Mouse (Mus musculus): ENCODE measurements around the gene Insig1. TPM values are rescaled to one million over a fixed set of nuclear protein-coding genes. Genes with fewer than 3 reads are reported as not detected.

Gene Insig1
- 100 to 1,000 TPM in 3 of 4 experiments, 10 to 100 TPM in 1; 93.1 to 116 (median 115) TPM for total RNA-seq (2022)

DNA sequence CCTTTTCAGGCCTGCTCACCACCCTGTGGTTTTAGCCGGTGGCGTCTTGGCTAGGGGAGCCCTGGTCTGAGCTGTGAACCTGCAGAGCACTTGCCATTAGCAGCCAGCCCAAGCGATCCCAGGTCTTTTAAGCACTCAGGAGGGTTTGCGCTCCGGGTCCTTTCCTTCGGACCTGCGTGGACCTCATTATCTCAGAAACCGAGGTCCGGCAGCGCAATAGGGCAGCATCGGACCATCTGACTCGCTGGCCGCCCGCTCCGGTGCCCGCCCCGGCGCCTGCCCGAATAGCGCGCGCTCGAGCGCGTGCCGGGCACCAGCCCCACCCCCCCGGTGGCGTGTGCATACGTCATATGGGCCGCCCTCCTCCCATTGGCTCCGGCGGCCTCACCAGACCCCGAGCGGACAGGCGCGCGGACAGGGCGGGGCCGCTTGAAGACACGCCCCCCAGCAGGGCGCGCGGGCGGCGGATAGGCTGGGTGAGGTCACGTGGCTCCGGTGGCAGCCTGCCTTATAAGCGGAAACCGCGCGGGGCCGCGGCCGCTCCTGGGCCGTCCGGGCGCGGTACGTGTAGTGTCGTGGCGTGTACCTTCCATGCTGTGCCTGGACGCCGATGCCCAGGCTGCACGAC is at the start of gene Insig1:
Gene Insig1, plus strand, starts transcription at position 536 of the 628 bp plus-strand sequence.
- peak; percentile 96 to 99 for DNase-seq (ENCODE audit: low spot score in 2 of 2)

DNA sequence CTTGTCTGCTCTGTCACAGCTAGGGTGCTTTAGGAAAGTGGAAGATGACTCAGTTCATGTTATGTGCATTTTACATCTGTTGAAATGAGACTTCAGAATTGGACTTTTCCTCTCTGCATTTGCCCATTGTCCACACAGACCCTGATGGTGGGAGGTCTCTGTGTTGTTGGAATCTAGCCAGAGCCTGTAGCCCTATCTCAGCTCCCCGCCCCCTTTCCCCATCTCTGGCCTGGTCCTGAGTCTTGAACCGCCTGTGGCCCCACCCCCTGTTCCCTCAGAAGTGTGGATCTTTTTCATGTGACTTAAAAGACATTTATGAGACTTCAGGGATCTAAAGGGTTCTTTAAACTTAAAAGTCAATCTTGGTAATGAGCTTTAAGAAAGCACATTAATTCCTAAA is 47.7 kb upstream of the Insig1 start:
- DNase-seq (ENCODE audit: low spot score in 2 of 2), result no peak

GRCm38 (mm10) chr5:28031577-28032236 is 39.5 kb upstream of the Insig1 start:
- DNase-seq (ENCODE audit: low spot score in 2 of 2), result no peak

DNA sequence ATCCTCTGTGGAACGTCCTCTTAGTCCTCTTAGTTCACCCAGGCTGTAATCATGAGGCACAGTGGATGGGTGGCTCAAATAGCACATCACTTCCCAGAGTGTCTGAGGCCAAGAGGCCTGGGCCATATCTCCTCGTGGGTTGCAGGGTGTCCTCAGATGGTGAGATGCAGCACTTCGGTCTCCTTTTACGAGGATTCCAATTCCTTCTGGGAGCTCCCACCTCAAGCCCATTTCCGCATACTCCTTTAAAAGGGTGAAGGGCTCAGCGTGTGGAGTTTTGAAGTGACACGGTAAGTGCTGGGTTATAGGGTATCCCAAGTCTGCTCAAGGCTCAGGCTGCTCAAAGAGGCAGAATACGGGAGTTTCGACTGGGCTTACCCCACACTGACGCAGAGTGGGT is 38.3 kb upstream of the Insig1 start:
- no peak for DNase-seq (ENCODE audit: low spot score in 2 of 2)

- no peak for DNase-seq (ENCODE audit: low spot score in 2 of 2)
These were observed 37.9 kb upstream of the Insig1 start for GRCm38 (mm10) chr5:28033281-28033680.

DNA sequence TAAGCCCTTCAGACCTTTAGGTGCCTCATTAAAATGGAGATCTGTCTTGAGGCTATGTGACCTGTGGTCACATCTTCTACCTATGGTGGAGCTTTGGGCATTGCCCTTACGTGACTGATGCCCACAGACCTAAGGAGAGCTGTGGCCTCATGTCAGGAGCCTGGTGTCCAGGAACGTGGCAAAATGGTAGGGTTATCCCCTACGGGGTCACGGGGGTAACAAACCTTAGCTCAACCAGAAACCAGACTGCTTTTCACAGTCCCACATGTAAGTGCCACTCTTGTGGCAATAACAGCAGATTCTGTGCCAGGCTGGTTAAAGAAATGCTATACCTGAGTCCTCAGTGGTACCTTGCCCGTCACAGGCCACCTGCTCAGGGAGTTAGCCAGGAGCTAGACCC is 37.3 kb upstream of the Insig1 start:
- DNase-seq (ENCODE audit: low spot score in 2 of 2), result no peak

- no peak for DNase-seq (ENCODE audit: low spot score in 2 of 2)
These were observed 35.2 kb upstream of the Insig1 start for GRCm38 (mm10) chr5:28036011-28036410.

DNA sequence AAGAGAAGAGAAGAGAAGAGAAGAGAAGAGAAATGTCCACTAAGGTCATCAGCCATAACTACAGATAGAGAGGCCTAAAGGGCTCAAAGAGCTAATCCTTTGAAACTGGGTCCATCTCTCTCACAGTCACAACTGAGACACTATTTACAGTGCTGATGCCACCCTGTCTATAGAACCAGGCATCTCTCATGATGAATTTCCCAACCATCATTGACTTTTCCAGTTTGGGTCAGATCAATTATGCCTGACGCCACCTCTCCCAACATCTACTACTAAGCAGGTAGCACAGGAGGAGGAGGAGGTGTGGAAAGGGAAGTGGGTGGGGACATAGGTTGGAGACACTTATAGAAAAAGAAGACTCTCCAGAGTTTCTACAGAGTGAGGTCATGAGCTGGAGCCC is 34.6 kb upstream of the Insig1 start:
- DNase-seq (ENCODE audit: low spot score in 2 of 2), result no peak

DNA sequence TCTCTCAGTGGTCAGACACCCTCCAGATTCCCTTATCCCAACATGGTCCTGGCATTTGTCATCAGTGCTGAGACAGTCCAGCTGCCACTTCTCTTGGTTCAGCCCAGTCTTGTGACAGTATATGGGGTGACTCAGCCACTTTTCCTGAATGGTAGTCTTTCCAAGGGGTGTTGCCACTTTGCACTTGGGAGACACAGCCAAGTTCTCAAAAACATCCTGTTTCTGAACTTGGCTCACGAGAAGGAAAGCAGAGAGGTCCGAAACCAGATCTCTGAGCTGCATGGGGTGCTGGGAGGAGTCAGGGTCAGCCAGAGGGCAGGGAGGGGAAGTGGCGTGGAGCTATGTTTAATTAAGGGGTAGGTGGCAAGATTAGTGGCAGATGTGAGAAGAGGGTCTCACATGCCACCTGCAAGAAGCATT is 34.0 kb upstream of the Insig1 start:
- no peak for DNase-seq (ENCODE audit: low spot score in 2 of 2)

DNA sequence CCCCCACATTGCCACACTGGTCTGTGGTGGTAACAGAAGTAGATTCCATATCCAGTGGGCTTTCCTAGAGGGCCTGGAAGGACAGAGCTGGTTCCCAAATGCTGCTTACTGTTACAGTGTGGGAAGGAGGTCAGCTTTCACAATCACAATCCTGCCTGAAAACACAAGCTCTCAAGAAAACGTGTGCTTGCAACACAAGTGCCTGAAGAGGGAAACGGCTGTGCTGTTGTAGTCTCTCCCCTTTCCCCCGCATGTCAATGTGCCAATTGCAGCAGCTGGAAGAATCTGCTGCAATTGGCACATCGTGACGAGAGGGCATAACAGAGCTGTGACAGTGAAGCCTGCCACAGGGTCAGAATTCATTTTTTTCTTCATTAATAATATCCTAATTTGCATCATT is 33.5 kb upstream of the Insig1 start:
- DNase-seq (ENCODE audit: low spot score in 2 of 2), result no peak

DNA sequence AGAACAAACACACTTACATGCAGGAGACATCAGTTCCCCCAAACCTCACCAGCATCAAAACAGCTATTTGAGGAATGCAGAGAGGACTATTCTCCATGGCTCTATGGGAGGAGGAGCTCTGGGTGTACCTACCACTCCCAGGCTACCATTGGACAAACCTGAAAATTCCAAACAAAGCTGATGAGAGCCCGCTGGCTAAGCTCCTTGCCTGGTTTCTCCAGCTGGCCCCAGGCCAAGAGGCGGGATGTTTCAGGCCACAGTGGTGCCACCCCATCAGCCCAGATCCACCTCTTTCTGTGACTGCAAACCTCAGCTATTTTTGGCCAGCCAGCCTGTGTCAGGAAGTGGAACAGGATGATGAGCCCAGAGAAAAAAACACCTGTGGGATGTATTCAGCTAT is 33.0 kb upstream of the Insig1 start:
- no peak for DNase-seq (ENCODE audit: low spot score in 2 of 2)

DNA sequence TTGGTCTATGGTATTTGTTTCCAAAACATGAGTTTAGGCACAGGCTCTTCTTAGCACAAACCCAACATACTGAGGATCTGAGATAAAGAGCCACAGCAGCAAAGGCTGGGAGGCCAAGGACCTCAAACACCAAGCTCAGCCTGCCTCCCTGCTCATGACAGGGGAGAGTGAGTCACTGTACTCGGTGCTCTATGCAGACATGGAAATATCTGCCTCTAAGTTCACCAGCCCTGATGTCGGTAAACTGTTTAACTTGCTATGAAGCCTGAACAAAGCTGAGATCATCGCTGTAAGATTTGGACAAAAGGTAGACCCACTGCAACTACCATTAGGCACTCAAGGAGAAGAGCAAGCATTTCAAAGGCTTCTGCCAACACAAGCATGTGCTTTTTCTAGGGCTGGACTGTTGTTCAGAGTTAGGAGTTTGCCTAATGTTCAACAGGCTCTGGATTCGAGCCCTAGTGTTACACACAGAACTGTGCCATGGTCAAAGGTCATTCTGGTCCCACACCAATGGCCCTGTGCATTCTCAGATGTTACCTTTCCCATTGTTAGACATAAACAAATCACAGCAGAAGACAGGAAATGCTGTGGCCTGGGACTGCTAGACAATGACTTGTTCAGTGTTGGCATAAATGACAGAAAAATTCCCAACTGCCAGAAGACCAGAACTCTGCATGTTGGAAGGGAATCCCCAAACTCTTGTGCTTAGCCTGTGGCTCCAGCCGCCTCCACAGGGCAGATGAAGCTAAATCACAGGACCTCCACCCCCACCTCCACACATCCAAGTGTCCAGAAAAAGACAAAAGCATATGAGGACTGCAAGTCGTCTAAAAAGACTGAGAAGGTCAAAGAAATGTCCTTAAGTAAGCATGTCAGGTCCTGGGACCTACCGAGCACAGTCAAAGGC is 31.2 kb upstream of the Insig1 start:
- no peak for DNase-seq (ENCODE audit: low spot score in 2 of 2)

GRCm38 (mm10) chr5:28040726-28041125 is 30.4 kb upstream of the Insig1 start:
- DNase-seq (ENCODE audit: low spot score in 2 of 2), result no peak

- DNase-seq (ENCODE audit: low spot score in 2 of 2), result no peak
These were observed 29.1 kb upstream of the Insig1 start for GRCm38 (mm10) chr5:28042021-28042420.

GRCm38 (mm10) chr5:28042779-28043178 is 28.4 kb upstream of the Insig1 start:
- no peak for DNase-seq (ENCODE audit: low spot score in 2 of 2)

- DNase-seq (ENCODE audit: low spot score in 2 of 2), result no peak
These were observed 27.8 kb upstream of the Insig1 start for GRCm38 (mm10) chr5:28043386-28043785.

DNA sequence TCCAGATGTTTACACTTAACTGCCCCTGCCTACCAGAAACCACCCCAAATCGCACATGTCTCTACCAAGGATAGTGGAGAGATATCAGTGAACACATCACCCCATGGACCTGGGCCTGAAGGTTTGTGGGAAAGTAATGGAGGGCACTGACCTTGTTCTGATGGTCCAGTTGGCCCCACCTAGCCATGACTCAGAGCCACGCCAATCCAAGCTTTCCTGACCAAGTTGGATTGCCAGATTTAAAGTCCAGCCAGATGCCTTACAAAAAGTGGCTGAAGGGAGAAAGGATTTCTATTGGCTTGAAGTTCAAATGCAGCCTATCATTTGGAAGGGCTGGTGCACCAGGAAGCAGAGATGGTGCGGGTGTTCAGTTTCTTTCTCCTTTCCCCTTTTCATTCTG is 24.2 kb upstream of the Insig1 start:
- no peak for DNase-seq (ENCODE audit: low spot score in 2 of 2)

DNA sequence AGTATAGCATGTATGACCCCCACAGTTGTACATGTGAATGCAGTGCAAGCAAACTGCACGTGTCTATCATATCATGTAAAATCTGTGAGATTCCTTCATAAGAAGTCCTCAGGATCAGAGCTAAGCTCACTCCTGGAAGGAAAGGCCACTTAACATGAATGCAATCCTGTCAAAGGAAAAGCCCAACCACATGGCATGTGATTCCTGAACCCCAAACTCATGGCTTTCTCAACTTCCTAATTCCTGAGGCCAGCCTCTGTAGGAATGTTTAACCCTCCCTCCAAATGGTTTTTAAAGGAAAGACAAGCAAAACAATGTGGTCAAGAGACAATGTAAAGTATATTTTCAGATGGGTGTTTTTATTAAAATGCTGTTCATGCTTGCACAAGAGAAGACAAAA is 23.2 kb upstream of the Insig1 start:
- DNase-seq (ENCODE audit: low spot score in 2 of 2), result no peak

DNA sequence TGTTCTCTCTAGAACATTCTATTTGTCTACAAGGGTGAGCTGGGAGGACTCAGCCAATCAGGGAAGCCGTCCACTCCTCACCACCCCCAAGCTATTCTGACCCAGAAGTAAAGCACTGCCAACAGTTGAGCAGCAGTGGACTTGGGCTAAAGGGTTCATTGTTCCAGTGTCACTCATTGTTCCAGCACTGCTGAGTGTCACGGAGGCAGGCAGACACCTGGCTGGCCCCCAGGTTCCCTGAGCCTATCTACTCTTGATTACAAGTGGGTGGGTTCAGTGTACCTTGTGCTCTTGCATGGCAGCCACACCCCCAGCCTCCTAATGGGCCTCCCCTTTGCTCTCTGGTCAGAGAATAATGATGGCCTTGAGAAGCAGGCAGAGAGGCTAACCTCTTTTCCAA is 15.7 kb upstream of the Insig1 start:
- DNase-seq (ENCODE audit: low spot score in 2 of 2), result no peak

DNA sequence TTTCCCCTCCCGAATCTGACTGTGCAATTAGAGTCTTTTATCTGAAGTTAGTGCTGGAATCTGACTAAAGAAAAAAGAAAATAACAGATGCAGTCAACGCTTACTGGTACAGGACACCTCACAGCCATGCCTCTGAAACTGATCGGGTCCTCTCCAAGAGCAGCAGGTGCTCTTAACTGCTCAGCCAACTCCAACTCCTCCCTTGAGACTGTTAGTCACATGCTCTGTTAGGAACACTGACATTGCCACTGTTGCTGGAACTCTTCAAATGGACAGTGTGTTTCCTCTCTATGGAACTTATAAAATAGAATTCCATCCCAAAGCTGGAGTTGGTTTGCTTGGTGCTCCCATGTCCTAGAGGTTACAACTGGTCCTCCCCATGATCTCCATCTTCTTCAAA is 14.3 kb upstream of the Insig1 start:
- DNase-seq (ENCODE audit: low spot score in 2 of 2), result no peak

DNA sequence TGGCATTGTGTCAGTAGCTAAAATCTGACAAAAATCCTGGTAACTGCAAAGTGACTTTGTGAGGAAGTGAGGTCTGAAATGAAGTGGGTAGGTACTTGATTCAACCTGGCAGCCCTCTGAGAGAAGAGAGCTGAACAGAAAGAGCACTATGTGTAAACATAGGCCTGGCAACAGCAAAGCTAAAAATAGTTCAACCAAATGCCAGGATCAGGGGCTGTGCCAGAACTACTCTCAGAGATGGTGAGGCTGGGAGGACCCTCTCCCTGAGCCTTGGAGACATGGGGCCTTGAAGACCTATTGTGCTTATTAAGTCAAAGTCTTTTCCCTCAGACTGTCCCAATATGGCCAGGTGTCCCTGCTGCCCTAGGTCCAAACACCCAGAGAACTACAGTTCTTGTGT is 10.7 kb upstream of the Insig1 start:
- no peak for DNase-seq (ENCODE audit: low spot score in 2 of 2)

DNA sequence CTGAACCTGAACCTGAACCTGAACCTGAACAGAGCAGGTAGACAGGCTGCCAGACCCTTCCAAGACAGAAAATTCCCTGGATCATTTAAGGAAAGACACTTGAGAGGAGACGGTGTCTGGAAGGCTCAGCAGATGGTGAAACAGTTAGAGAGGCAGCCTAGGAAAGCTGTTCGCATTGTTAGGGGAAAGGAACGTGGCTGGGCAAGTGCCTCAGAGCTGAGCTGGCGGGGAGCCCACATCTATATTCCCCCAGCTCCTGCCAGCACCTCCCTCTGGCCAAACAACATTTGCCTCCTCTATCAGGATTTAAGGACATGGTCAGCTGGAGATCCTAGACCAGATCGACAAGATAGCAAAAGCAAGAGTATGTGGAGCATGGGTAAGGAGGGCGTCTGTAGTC is 10.2 kb upstream of the Insig1 start:
- no peak for DNase-seq (ENCODE audit: low spot score in 2 of 2)
